Mouse (Mus musculus): ENCODE results near the gene Anapc15.
A peak's percentile ranks its signal among the peaks of the same experiment; 100 is the strongest.
"Not testable (repeated sequence)": the region's sequence is repeated elsewhere in the genome, so short reads cannot be mapped to it uniquely, and the experiment has no call there.

Gene Anapc15

GRCm38 (mm10) chr7:101896104-101897066 lies 32.9 kb downstream of the Anapc15 start:
- DNase-seq (ENCODE audit: low spot score in 2 of 2): peak; percentile 90 to 92

- DNase-seq (ENCODE audit: low spot score in 2 of 2): no peak
Measured at GRCm38 (mm10) chr7:101900331-101901097, 37.0 kb downstream of the Anapc15 start.

GRCm38 (mm10) chr7:101901969-101902368 lies 38.5 kb downstream of the Anapc15 start:
- no peak for DNase-seq (ENCODE audit: low spot score in 2 of 2)

DNA sequence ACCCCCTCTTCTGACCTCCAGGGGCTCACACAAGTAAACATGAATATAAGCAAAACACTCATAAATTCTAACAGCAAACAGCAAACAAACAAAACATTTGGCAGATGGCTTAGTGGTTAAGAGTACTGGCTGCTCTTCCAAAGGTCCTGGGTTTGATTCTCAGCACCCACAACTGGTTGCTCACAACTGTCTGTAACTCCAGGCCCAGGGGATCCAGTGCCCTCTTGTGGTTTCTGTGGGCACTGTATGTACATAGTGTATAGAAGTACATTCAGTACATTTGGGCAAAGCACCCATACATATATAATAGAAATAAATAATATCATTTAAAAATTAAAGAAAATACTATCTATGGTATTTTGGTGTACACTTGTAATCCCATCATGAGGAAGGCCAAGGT lies 39.3 kb downstream of the Anapc15 start:
- DNase-seq (ENCODE audit: low spot score in 2 of 2): no peak

GRCm38 (mm10) chr7:101905561-101906286 lies 42.2 kb downstream of the Anapc15 start, which contains the start of gene Lamtor1:
Gene Lamtor1 (plus strand): TSS chr7:101905904.
- peak; percentile 96 to 98 for DNase-seq (ENCODE audit: low spot score in 2 of 2)

DNA sequence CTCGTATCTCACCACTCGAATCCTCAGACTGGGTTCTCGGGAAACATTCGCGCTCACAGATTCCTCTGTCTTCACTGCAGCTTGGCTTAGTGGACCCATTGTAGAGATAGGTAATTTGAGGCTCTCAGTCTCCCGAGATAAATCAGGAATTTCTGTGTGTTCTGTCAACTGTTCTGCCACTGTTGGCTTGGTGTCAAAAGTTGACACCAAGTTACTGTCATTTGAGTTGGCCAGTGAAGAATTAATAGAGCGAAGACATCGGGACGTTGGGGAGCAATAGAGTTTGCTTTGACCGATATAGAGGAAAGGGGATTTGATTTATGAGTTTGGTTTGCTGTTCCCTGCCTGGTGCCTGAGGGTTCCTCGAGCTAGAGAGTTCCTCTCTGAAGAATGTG lies 42.8 kb downstream of the Anapc15 start, which contains the start of gene Tomt:
Gene Tomt (minus strand): TSS at position 73 of the 395 bp plus-strand sequence.
- no peak for DNase-seq (ENCODE audit: low spot score in 2 of 2)

- DNase-seq (ENCODE audit: low spot score in 2 of 2): no peak
Measured at GRCm38 (mm10) chr7:101906696-101907095, 43.2 kb downstream of the Anapc15 start.

- DNase-seq (ENCODE audit: low spot score in 2 of 2): no peak
Measured at GRCm38 (mm10) chr7:101908367-101908766, 44.9 kb downstream of the Anapc15 start.

- no peak for DNase-seq (ENCODE audit: low spot score in 2 of 2)
Measured at GRCm38 (mm10) chr7:101910138-101910537, 46.6 kb downstream of the Anapc15 start.

GRCm38 (mm10) chr7:101911982-101912381 lies 48.5 kb downstream of the Anapc15 start:
- DNase-seq (ENCODE audit: low spot score in 2 of 2): no peak

GRCm38 (mm10) chr7:101918071-101918470 lies 54.6 kb downstream of the Anapc15 start:
- DNase-seq (ENCODE audit: low spot score in 2 of 2): peak in 1 of 2 experiments; percentile 49

DNA sequence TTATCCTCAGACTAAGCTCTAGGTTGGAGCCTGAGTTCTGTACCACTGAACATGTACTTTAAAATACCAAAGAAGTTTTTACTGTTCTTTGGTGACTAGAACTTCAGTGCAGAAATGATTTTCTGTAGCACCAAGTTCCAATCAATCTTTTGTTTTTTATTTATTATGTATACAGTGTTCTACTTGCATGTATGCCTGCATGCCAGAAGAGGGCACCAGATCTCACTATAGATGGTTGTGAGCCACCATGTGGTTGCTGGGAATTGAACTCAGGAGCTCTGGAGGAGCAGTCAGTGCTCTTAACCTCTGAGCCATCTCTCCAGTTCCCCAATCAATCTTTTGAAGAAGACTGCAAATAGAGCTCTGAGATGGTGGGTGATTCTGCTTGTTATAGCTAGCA lies 62.4 kb downstream of the Anapc15 start:
- not testable (repeated sequence) for DNase-seq (ENCODE audit: low spot score in 2 of 2)

DNA sequence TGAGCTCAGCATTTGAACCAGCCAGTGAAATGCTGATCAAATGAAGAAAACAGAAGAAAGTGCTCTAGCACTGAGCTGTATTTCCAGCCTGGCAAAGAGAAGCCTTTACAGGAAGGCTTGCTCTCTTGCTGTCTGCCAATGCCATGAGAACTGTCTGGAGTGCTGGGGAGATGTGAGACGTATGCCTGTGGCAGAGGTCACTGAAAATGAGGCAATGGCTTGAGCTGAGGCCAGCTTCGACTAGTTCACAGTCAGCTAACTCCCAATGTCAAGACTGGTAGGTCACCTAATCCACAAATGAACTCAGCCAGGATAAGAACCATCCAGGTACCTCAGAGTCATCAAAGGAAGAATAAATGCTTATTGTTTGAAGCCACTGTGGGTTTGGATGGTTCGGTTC lies 64.6 kb downstream of the Anapc15 start:
- no peak for DNase-seq (ENCODE audit: low spot score in 2 of 2)

DNA sequence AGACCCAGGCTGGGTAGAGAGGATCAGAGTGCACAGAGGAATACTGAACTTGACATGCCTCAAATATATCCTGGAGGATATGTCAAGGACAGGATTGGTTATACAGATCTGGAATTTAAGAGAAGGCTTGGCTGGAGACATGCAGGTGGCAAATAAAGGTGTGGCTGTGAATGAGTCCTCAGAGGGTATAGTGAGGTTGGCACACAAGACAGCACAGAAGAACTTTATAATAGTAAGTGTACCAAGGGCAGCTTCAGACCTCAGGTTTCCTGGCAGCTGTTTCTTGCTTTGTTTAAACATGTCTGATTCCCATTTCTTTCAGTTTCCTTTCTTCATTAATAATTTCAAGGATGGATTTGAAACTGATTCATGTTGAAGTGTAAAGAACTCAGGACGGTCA lies 69.0 kb downstream of the Anapc15 start:
- no peak for DNase-seq (ENCODE audit: low spot score in 2 of 2)

- DNase-seq (ENCODE audit: low spot score in 2 of 2): peak in 1 of 2 experiments; percentile 14
Measured at GRCm38 (mm10) chr7:101933300-101933699, 69.8 kb downstream of the Anapc15 start.

GRCm38 (mm10) chr7:101933751-101934240 lies 70.3 kb downstream of the Anapc15 start, which contains the start of the genes Lrrc51 and Numa1:
Gene Lrrc51 (minus strand): TSS chr7:101933895.
Gene Numa1 (plus strand): TSS chr7:101934111.
- DNase-seq (ENCODE audit: low spot score in 2 of 2): peak; percentile 90 to 95

DNA sequence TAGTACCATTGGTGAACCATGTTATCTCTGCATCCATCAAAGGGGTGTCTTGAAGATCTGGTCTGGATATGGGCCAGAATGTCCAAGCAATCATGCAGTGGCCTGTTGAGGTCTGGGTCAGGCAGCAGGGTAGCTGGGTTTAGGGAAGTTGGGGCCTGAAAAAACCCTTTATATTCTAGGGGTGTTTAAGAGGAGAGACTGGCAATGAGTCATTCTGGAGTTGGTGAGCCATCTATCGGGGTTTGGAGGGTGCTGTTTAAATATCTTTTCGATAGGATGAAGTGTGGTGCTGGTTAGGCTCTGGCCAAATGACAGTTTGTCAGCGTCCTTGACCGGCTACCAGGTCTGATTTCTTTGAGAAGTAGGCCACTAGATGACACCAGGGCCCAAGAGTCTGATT lies 72.4 kb downstream of the Anapc15 start:
- DNase-seq (ENCODE audit: low spot score in 2 of 2): no peak

- no peak for DNase-seq (ENCODE audit: low spot score in 2 of 2)
Measured at GRCm38 (mm10) chr7:101936996-101937395, 73.5 kb downstream of the Anapc15 start.

GRCm38 (mm10) chr7:101937569-101937968 lies 74.1 kb downstream of the Anapc15 start:
- no peak for DNase-seq (ENCODE audit: low spot score in 2 of 2)

DNA sequence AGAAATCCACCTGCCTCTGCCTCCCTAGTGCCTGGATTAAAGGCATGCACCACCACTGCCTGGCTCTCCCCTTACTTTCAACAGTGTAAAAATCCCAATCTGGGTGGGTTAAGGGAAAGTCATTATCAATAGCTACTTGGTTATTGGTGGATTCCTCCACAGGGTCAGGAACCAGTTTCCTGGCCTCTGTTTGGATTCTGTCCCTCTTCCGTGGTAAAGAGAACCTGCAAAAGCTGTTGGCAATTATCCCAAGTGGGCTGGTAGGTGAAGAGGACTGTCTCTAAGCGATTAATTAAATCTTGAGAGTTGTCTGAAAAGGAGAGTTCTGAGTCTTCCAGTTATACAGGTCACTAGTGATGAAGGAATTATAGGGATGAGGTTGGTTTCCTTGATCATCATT lies 74.8 kb downstream of the Anapc15 start:
- no peak for DNase-seq (ENCODE audit: low spot score in 2 of 2)

GRCm38 (mm10) chr7:101939758-101940157 lies 76.2 kb downstream of the Anapc15 start:
- no peak for DNase-seq (ENCODE audit: low spot score in 2 of 2)
